Mouse (Mus musculus): Measurements from ENCODE around the gene Mlph.

Mlph gene

DNA sequence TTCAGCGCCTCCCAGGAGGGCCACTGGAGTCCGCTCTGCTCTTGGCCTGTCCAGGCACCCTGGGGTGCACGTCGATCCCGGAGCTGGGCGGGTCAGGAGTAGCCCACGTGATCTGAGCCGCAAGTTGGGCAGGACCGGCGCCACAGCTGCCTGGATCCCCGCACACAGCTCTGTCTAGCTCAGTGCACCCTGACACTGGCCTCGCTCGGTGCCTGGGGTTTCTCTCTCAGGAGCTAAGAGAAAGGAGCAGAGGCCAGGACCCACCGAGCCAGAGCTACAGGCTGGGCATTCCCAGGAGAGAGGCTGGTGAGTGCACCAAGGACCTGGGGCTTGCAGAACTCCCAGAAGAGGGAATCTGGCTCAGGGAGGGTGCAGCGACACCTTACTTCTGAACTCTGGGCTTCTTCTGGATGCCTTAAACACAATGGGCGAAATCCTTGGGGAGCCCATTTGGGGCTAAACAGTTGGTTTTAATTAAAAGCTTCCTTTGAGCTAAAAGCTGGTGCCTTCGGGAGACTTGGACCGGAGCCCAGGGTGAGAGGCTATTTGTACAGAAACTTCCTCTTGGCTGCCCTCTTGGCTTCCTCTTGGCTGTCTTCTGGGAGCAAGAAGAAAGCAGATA lies at the start of gene Mlph:
Mlph (plus strand) TSS at position 138 of the 622 bp plus-strand sequence.
- no peak for DNase-seq (ENCODE audit: low spot score in 2 of 2)

DNA sequence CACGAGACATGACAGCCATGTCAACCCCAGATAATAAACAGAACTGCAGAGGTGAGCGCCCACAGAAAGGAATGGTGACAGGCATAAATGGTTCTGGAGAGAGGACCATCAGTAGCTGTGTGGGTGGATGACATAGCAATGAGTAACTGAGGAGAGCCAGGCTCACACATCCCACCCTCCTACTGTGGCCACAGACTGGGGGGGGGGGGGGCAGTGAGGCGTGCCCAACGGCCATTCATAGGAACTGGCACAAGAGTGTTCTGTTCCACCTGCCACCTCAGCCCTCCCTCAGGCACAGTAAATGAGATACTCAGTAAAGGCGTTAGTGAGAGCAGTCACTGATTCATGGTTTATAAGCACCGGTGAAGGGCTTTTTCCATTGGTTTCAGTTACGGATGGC lies 48.2 kb upstream of the Mlph start:
- DNase-seq (ENCODE audit: low spot score in 2 of 2), result no peak

DNA sequence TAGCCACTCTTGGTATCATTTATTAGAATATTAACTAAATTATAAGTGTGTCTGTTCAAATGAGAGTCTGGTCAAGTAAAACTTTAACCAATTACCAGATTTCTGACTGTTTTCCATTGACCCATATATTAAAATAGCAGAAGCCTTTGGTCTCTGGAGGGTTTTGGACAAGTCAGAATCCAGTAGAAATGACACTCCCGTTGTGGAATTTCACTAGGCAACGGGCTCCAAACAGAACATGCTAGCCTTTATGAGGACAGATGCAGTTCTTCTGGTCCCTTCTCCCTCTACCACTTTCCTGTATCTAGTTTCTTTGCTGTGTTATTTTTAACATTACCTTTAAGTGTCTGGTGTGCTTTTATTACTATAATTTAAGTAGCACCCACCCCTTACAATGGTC lies 44.3 kb upstream of the Mlph start:
- DNase-seq (ENCODE audit: low spot score in 2 of 2), result no peak

DNA sequence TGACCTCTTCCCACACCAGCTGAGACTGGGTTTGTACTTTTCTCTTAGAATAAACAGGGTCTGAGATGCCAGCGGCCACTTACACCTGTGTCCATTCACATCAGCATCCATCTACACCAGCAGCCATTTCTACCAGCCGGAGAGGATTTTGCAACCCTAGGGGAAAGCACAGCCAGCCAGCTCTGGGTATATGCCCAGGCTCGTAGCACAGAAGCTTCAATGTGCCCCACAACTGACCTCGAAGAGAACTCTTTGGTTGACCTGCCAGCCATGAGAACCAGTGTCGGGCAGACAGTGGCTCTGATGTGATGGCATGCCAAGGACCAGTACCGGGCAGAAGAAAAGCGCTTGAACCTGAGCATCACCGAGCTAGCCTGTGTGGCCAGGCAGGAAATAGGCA lies 39.5 kb upstream of the Mlph start:
- DNase-seq (ENCODE audit: low spot score in 2 of 2), result no peak

DNA sequence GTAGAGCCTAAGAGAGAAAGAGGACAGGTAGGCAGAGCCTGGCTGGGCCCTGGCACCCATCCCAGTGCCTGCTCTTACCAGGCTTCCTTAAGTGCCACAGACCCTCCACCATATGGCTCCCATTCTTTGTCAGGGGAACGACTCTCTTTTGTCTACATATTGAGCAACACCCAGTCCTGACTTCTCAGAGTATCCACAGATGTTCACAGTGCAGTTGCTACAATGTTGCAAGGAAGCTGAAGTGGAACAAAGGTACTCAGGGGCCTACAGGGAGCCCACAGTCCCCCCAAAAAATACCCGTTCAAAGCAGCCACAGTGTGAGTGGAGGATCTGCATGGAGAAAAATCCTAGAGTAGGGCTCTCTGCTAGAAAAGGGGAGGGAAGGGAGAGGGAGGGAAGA lies 38.9 kb upstream of the Mlph start:
- no peak for DNase-seq (ENCODE audit: low spot score in 2 of 2)

DNA sequence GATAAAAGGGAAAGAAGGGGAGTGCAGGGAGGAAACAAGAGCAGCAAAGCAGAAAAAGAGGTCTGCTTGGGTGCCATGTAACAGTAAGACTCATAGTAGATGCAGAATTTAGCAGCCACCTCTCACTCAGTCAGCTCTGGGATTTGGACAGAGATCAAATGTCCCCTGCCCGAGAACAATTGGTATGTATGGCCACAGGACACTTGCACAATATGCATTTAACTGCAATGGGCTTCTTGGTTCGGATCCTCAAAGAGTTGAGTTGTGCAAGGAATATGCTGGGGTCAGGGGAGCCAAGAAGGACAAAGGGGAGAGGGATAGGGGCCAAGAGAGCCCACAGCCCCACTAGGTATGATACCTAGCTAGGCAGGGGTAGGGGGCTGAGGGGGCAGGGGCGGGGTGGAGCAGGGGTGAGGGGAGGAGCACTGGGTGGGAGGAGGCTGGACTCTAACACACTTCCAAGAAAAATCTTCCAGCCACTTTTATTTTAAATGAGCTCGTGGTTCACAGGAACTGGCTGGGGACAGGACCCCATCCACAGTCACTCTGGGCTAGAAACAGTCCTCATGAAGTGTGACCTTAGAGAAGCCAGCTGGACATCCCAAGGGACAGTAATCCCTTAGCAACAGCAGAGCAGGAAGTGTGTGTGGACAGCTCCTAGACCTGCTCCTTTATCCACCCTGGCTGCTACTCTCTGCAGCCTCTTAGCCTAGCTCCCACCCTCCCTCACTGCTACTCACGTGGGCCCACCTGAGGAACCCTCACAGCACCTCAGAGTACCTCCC lies 38.2 kb upstream of the Mlph start:
- DNase-seq (ENCODE audit: low spot score in 2 of 2), result no peak

DNA sequence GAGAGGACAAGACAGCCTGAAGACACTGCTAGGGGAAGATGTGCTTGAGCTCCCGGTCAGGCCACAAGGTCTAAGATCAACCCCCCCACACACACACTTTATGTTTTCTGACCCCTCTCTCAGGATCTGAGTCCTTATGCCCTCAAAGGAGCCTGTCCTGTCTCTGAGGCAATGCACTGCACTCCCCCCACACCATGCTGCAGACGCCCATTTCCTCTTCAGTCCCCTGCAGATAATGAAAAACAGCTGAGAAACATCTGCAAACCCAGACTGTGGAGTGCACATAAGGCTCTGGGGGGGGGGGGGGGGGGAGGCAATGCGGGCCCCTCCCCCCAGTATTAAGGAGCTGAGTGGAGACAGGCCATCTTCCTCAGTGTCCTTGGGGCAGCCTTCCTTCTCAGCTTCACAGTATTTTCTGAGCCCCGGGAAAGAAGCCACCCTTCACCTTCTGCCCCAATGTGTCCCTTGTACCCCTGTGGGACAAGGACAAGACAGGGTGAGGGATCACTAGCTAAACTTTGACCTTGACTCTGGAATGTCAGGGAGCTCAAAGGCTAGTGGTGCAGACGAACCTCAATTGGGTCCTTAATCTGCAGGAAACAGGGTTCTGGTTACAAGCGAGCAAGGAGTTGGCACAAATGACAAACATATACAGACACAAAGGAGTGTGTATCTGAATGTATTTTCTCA lies 29.0 kb upstream of the Mlph start:
- DNase-seq (ENCODE audit: low spot score in 2 of 2), result no peak

DNA sequence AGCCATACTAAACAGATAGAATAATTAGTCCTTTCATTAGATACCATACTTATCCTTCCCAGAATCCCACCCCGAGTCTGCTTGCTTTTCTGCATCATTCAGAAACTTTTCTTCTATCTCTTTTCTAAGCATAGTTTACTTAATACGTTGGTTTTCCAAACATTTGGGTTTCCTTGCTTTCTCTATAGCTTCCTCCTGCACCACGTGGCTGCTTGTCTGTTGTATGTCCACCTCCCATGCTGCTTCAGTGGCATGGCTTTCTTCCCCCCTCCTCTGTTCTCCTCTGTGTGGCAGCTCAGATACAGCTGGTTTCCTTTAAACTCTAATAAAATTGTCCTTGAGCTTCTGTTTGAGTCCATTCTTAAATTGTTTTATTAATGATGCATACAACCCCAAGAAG lies 20.4 kb upstream of the Mlph start:
- DNase-seq (ENCODE audit: low spot score in 2 of 2), result no peak

DNA sequence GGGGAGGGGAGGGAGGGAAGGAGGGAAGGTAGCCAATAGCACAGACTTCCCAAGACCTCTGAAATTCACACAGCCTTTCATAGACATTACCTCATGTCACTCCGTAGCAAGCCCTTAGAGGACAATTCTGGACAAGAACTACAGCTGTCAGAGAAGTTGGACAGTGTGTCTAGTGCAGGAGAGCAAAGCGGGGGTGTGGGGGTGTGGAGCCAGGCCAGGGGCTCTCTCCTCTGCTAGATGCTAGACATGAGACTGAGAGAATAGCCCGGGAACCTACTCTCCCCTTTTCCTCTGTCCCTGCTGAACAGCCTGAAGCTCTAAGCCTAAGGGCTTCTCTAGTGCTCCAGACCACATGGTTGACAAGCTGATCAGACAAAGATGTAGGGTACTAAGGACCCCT lies 19.9 kb upstream of the Mlph start:
- DNase-seq (ENCODE audit: low spot score in 2 of 2), result no peak

DNA sequence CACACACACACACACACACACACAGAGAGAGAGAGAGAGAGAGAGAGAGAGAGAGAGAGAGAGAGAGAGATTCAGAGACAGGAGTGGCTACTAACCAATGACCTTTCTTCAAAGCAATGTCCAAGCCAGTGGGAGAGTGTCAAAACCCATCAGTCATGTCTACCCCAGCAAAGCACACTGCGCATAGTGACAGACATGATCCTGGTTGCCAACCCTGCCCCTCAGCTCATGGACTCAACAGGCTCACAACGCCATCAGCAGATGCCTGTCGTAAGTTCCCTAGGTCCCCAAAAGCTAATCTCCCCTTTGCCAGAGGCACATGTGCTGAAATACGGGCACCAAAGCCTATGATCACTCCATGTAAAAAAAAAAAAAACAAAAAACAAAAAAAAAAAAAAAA lies 18.6 kb upstream of the Mlph start:
- no peak for DNase-seq (ENCODE audit: low spot score in 2 of 2)

DNA sequence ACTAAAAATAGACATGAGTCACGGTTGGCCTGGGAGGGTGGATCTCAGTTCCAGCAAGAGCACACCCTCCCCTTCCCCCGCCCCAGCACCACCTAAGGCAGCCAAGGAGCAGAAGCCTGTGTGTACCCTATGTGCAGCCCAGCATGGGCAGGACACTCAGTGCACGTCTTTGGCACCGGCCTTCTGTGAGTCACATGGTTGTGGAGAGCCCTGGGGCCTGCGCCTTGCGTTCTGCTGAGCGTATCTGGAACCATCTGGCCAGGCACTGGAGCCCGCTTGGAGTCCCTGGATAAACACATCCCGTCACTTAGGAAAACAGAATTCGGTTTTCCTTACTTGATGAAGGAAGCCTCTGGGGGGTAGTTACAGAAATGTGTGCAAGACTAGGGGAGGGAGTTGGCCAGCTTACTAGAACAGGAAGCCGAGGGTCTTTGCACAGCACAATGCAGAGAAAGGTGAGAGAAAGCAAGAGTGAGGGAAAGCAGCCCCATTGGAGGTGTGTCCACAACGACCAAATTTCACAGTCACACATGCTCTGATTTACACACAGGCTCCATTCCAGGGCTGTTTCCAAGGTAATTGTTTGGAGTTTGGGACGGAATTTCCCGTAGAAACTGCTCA lies 18.0 kb upstream of the Mlph start:
- DNase-seq (ENCODE audit: low spot score in 2 of 2), result no peak

DNA sequence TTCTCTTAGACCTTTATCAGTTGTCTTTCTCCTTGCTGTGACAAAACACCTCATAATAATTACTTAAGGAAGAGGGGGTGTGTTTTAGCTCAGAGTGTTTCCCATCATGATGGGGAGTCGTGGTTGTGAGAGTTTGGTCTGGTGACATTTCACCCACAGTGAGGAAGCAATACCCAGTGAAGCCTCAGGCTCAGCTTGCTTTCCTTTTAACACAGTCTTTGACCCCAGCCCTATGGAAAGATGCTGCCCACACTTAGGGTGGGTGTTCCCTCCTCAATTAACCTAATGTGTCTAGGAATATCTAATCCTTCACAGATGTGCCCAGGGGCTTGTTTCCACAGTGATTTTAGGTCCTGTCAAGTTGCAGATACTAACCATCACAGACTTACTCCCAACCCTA lies 16.9 kb upstream of the Mlph start:
- no peak for DNase-seq (ENCODE audit: low spot score in 2 of 2)

DNA sequence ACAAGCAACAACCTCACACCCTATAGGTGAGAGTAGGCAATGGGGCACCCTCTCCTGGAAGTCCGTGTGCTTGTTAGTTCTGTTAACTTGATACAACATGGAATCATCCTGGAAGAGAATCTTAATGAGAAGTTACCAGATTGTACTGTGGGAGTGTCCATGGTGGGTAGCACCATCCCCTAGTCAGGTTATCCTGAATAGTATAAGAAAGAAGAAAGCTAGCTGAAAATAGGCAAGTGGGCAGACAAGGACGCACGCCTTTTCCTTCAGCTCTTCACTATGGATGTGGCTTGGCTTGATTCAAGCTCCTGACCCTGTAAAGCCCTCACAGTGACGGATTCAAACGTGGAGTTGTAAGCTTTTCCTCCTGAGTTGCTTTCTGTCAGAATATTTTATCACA lies 15.1 kb upstream of the Mlph start:
- no peak for DNase-seq (ENCODE audit: low spot score in 2 of 2)

DNA sequence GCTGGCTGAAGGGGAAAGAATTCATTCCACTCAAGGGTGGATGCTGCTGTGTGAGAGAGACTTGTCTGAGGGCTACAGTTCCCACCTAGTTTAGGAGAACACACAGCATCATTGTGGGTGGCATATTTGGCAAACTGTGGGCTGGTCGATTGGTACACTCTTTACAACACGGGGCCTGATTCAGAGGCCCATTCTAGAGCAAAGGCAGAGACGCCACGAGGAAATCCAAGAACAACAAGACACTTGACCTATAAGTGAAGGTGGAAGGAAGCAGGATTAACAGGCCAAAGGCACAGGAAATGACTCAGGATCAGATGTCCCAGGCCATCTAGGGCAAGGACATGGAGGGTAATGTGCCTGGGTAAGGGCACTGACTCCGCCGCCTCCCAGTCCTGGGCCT lies 14.5 kb upstream of the Mlph start:
- no peak for DNase-seq (ENCODE audit: low spot score in 2 of 2)

DNA sequence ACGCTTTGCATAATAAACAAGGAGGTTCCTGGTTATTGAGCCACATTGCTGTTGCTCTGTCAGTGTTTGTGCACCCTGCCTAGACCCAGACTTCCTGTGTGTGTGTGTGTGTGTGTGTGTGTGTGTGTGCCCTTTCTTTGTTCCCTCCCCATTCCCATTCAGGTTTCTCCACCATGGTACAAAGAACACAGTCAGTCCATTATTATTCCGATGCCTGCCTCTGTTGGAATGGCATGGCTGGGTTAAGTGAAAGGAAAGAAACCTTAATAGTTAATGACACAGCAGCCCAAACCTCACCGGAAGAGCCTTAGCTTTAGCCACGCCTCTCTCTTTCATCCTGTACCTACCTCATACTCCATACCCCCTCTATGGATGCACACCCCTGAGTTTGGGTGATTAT lies 13.6 kb upstream of the Mlph start:
- no peak for DNase-seq (ENCODE audit: low spot score in 2 of 2)

DNA sequence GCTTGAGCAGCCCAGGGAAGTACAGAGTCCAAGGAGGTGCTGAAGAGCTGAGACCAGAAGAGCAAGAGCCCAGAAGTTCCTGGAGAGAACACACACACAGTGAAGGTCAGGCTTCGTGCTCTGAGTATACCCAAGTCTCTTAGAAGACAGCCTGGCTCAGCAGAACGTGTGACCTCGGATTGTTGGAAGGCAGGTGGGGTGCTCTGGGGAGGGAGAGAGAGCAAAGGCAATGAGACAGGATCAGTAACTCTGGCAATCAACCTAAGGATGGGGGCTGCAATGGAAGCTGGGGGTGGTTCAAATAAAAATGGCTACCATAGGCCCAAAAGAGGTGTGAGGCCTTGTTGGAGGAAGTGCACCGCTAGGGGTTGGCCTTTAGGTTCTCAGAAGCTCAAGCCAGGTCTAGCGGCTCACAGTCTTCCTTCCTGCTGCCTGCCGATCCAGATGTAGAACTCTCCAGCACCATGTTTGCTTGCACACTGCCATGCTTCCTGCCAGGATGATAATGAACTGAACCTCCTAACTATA lies 13.1 kb upstream of the Mlph start:
- no peak for DNase-seq (ENCODE audit: low spot score in 2 of 2)

DNA sequence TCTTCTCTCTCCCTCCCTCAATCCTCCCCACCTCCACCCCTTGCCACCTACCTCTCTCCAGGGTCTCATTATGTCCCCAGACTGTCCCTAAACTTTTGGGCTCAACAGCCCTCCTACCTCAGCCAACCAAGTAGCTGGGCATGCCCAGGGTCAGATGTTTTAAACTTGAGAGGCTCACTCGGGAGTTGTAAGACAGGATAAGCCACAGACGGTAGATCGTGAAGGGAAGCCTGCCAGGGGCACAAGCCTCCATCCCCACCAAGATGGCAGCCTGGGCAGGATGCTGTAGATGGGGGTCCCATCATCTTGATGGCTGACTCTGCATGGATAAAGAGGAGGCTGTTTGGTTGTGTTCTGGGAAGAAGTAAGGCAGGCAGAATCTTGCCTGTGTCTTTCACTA lies 12.1 kb upstream of the Mlph start:
- DNase-seq (ENCODE audit: low spot score in 2 of 2), result no peak

DNA sequence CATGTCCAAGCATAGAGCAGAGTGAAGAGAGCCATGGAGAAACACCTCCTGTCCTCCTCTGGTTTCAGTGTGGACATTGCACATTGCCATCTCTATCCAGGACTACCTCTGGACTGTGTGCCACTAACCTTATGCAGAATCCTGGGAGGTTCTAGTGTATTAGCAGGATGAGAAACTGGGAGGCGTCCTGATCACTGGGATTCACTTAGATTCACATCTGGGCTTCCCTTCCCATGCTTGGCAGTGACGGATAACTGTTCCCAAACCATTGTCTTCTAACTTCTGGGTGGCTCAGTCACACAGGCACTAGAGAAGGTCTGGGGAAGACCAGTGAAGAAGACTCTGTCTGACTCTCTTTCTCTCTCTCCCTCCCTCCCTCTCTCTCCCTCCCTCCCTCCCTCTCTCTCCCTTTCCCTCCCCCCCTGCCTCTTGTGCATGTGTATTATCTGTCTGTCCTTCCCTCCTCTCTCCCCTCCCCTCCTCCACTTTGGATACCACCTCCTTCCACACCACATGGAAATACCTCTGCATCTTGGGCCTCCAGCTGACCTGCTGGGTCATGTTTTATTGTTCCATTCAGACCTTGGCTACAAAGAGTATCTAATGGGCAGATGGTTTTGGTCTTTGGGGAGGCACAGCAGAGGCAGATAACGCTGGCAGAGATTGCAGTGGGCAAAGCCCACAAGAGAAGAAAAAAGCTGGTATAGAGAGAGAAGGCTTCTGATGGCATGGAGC lies 11.5 kb upstream of the Mlph start:
- no peak for DNase-seq (ENCODE audit: low spot score in 2 of 2)

DNA sequence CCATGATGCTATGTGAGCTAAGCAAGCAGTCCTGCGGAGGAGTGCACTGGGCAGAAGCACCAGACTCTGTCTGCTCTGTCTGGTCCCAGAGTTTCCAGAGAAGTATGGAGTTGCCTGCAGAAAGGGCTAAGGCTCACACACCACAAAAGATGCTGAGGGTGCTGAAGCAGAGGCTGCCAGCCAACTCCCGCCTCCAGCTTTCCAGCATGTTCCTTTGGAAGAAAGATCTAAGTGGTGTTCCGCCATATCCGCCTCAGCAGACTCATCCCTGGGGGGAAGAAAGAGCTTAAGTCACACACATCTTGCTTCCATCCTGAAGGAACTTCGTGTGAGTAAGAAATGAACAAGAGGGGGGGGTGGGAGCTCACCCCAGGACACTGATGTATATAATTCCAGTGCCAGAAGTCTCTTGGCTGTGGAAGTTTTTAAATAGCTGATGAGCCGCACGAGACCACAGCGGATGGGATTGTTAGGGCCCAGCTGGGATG lies 10.9 kb upstream of the Mlph start:
- DNase-seq (ENCODE audit: low spot score in 2 of 2), result no peak

DNA sequence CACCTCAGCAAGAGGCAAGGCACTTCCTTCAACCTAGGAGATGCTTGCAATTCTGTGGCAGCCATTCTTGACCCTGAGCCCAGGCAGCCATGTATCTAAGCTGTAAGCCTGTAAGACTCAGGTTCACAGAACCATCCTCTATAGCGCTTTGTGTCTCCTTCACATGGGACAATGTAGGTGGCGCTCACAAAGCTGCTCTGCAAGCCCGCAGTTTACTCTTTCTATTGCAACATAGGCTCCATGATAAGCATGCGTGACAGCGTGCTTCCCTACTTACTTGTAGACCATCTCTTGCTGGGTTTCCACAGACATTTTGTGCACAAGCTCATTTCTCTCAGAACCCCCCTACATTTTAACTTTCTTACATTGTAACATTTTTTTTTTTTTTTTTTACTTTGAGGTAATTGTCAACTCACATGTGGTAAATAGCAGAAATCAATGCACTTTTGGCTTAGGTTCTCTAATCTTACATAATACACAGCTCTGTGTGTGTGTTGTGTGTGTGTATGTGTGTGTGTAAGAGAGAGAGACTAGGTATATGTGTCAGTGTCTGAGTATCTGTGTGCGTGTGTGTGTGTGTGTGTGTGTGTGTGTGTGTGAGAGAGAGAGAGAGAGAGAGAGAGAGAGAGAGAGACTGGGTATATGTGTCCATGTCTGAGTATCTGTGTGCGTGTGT lies 10.0 kb upstream of the Mlph start:
- no peak for DNase-seq (ENCODE audit: low spot score in 2 of 2)

DNA sequence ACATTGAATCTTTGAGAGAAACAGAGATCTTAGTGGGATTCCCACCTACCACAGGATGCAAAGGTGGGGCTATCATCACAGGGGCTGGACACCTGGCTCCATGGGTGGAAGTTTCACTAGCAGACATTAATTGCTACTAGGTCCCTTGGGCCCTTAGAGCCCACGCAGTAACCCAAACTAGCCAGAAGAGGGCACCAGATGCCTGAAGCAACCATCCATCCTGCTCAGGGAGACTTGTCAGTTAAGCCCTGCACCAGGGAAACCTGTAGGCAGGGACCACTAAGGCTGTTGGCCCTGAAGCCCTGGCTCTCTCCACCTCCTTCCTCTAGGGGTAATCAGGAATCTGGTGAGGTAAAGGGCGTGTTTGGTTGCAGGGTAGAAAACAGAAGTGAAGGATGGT lies 8.5 kb upstream of the Mlph start:
- DNase-seq (ENCODE audit: low spot score in 2 of 2), result peak; percentile 7 to 9
